Mouse (Mus musculus) limb, embryonic 15.5 days (tissue): Measurements from ENCODE around the gene Pif1. TPM values are rescaled to one million over a fixed set of nuclear protein-coding genes. Genes with fewer than 3 reads are reported as not detected.

Source experiments
- ATAC-seq: fragments of 200-750 bp; cut with Nextera tagmentation; 2 replicates; pipeline ENCODE4 v1.8.0; 2017; ENCODE audit warnings: low read depth, moderate TSS enrichment; ENCODE audit not compliant: insufficient number of reproducible peaks, low FRiP score, low TSS enrichment
- H3K27ac ChIP-seq: fragments of 300-500 bp; sonication (generic); 2 replicates; pipeline ENCODE4 v1.5.1; 2015; ENCODE audit warnings: moderate library complexity, mild to moderate bottlenecking, inconsistent platforms
- H3K27me3 ChIP-seq: fragments of 300-500 bp; sonication (generic); 2 replicates; pipeline ENCODE4 v1.6.1; 2015; ENCODE audit warnings: inconsistent platforms
- H3K36me3 ChIP-seq: fragments of 300-500 bp; sonication (generic); 2 replicates; pipeline ENCODE4 v1.6.1; 2015; ENCODE audit warnings: inconsistent platforms
- H3K4me1 ChIP-seq: fragments of 300-500 bp; sonication (generic); 2 replicates; pipeline ENCODE4 v1.6.1; 2015; ENCODE audit warnings: inconsistent platforms
- H3K4me2 ChIP-seq: fragments of 300-500 bp; sonication (generic); 2 replicates; pipeline ENCODE4 v1.6.1; 2015; ENCODE audit warnings: mild to moderate bottlenecking, inconsistent platforms
- H3K4me3 ChIP-seq: fragments of 300-500 bp; sonication (generic); 2 replicates; pipeline ENCODE4 v1.5.1; 2015; ENCODE audit warnings: mild to moderate bottlenecking, inconsistent platforms
- H3K9ac ChIP-seq: fragments of 300-500 bp; sonication (generic); 2 replicates; pipeline ENCODE4 v1.6.1; 2015; ENCODE audit warnings: inconsistent platforms
- H3K9me3 ChIP-seq: fragments of 300-500 bp; sonication (generic); 2 replicates; pipeline ENCODE4 v1.6.1; 2016; ENCODE audit warnings: inconsistent platforms
- WGBS: fragments of 180-500 bp; shearing (Covaris S2); methylation state at CpG from one replicate; pipeline ENCODE4 v1.1.7; 2015; 5-methylcytosine and 5-hydroxymethylcytosine counted together
- polyA plus RNA-seq: library from polyadenylated mRNA; unstranded; fragments of >200 nt; fragmentation: Nextera tagmentation; extraction: Ambion mirVana; gene quantifications from 2 replicates; pipeline ENCODE4 v1.2.1, GENCODE M21; 2015

The Pif1 gene
- polyA plus RNA-seq, 1 experiment from 2014 or later: 8.9 TPM

DNA sequence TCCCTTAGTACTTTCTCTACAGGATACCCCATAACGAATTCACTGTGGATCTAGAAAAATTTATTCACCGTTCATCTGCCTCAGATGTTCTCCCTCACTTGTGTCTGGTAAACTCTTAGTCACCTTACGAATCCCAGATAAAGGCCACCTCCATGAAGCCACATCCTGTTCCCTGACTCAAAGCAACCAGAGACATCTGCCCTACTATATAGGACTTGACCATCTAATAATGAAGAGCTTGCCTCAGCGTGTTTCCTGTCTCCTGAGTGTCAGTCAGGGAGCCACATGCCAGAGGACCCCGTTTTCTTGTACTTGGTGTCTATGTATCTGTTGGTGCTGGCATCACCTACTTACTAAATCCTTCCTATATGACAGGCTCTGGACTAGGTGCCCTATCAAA lies 37.3 kb upstream of the Pif1 start:
- Histone ChIP-seq H3K4me2 (no peak overlapping the region), H3K27me3 (no peaks in the 10 kb centered on the region), H3K9ac (no peak overlapping the region), H3K4me3 (no peak overlapping the region), H3K9me3 (no peaks in the 10 kb centered on the region), H3K27ac (peak overlapping the region; percentile 44), H3K36me3 (peaks cover 6% of the 10 kb centered on the region), H3K4me1 (peaks cover 52% of the 10 kb centered on the region)
- WGBS: 76% methylated on average over 5 of the region's 5 CpGs
- no peak for ATAC-seq

DNA sequence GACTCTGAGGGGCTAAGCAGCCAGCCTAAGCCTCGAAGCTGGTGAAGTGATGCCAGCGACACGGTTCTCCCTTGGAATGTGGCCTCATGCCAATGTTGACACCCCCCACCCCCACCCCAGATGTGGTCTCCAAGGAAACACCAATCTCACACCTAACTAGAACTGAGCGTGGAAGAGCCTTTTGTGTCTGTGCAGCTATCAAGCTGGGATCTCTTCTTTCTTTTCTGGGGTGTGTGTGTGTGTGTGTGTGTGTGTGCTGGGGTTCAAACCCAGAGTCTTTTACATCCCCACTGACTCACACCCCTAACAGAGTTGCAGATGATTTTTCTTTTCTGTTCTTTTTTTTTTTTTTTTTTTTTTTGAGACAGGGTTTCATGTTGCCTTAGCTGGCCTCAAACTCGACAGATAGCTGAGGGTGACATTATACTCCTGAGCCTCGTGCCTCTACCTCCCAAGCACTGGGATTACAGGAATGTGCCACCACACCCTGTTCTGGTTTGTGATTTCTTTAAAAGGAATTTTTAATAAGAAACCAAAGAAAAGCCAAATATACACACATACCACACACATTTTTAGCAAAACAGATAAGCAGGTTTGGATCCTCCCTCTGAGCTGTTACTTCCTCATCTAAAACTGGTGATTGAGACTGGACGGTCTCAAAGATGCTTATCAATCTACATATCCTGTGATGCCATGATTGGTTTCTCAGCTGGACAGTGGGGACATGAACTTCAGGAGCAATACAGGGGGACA lies 36.7 kb upstream of the Pif1 start:
- Histone ChIP-seq H3K4me2 (no peak overlapping the region), H3K9me3 (no peaks in the 10 kb centered on the region), H3K4me3 (no peak overlapping the region), H3K27ac (peak overlapping the region; percentile 92), H3K36me3 (peaks cover 9% of the 10 kb centered on the region), H3K27me3 (no peaks in the 10 kb centered on the region), H3K4me1 (peaks cover 56% of the 10 kb centered on the region), H3K9ac (no peak overlapping the region)
- ATAC-seq: no peak
- 19% methylated on average over 7 of the region's 7 CpGs for WGBS

DNA sequence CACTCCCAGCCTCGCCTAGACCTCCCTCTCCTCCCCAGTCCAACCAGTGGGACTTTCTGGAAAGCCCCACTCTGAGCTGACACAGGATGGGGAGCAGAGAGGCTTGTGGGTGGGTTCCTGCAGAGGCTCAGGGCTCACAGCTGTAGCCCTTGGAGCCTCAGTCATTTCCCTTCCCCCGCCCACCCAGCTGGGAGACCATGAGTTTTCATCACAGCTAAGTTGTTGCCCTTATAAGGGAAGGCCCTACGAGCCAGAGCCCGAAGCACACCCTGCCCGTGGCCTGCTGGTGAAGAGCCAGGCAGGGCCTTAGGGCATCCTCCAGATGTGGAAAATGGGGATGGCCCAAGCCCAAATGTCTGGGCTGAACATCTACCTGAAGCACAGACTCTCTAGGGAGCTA lies 35.9 kb upstream of the Pif1 start:
- Histone ChIP-seq H3K4me1 (peaks cover 54% of the 10 kb centered on the region), H3K4me2 (no peak overlapping the region), H3K36me3 (peaks cover 16% of the 10 kb centered on the region), H3K9me3 (no peaks in the 10 kb centered on the region), H3K27me3 (no peaks in the 10 kb centered on the region), H3K9ac (no peak overlapping the region), H3K27ac (peak overlapping the region; percentile 92), H3K4me3 (no peak overlapping the region)
- 8% methylated on average over 5 of the region's 5 CpGs for WGBS
- ATAC-seq: peak; percentile 83

DNA sequence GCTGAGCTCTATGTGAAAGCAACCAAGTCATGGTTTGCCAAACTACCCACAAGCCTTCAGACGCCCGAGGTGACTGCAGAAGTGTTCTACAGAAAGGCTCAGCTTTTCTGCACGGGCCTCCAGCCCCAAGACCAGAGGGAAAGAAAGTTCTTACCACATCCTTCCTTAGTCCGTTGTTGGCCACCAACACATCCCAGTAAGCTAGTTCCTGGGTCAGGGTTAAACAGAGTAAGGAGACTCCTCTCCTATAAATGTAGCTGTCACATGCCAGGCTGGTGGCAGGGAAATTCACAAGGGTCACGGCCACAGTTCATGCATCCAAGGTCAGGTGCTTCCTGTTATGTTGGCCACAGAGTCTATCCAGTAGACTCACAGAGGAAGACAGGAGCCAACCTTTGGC lies 34.8 kb upstream of the Pif1 start:
- Histone ChIP-seq H3K9me3 (no peaks in the 10 kb centered on the region), H3K4me3 (no peak overlapping the region), H3K27me3 (no peaks in the 10 kb centered on the region), H3K4me2 (no peak overlapping the region), H3K36me3 (peaks cover 27% of the 10 kb centered on the region), H3K27ac (peak overlapping the region; percentile 92; the same call in 1 of the 2 replicates), H3K9ac (no peak overlapping the region), H3K4me1 (peaks cover 47% of the 10 kb centered on the region)
- no peak for ATAC-seq
- WGBS: 88% methylated on average over 5 of the region's 5 CpGs

DNA sequence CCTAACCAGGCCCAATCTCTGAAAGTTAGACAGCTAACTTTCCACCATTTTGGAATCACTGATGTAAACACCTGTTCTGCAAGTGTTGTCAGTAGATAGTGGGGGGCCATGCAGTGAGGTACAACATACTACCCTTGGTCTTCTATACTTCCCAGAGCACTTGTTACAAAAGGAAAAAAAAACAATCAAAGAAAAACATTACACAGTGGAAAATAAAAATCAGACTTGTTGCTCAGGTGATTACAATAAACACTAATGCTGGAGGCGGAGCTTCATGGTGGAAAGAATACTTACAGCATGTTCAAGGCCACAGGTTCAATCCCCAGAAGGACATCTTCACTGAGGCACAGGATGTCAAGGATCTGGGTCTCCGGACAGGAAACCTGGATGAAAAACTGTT lies 34.2 kb upstream of the Pif1 start:
- peaks cover 29% of the 10 kb centered on the region for H3K36me3 ChIP-seq
- H3K9ac ChIP-seq: no peak overlapping the region
- H3K9me3 ChIP-seq: no peaks in the 10 kb centered on the region
- H3K27ac ChIP-seq: no peak overlapping the region
- no peak overlapping the region for H3K4me3 ChIP-seq
- ATAC-seq: no peak
- H3K27me3 ChIP-seq: no peaks in the 10 kb centered on the region
- H3K4me1 ChIP-seq: peaks cover 45% of the 10 kb centered on the region
- no peak overlapping the region for H3K4me2 ChIP-seq
- WGBS: 91% methylated on average over 2 of the region's 2 CpGs

DNA sequence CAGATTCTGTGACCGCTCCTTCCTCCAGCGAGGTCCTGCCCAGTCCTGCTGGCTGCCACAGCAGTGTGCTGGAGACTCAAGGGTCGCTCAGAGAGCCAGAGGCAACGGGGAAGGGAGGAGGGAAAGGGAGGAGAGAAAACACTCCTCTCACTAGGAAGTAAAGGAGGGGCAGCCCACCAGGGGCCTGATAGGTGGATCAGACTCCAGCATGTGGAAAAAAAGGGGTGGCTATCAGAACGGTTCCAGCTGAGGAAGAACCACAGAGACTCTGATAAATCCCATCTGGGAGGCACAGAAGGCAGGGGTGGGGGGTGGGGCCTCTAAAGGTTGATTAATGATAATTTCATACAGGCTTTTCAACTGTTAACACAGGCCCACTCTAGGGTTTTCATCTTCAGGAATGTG lies 32.0 kb upstream of the Pif1 start:
- Histone ChIP-seq H3K27me3 (no peaks in the 10 kb centered on the region), H3K4me3 (no peak overlapping the region), H3K4me1 (peaks cover 33% of the 10 kb centered on the region), H3K9me3 (no peaks in the 10 kb centered on the region), H3K9ac (no peak overlapping the region), H3K27ac (peak overlapping the region; percentile 54), H3K4me2 (no peak overlapping the region), H3K36me3 (peaks cover 47% of the 10 kb centered on the region)
- WGBS: 11% methylated on average over 5 of the region's 5 CpGs
- ATAC-seq: no peak

DNA sequence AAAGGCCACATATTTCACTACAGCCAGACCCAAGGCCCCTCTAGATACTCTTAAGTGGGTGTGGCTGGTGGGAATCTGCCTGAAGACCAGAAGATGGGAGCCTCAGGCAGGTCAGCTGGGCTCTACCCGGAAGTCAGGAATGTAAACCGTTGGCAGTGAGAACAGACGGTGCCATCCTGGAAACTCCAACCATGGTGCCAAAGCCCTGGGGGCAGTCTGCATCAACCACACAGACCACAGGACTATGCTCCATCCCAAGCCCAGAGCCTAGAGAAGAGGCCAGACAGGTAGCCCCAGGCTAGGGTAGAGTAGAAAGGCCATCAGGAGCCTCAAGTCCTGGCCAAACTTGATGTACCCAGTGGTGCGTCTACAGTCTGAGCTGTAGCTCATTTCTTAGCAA lies 31.3 kb upstream of the Pif1 start:
- H3K4me3 ChIP-seq: no peak overlapping the region
- no peak for ATAC-seq
- no peak overlapping the region for H3K9ac ChIP-seq
- peaks cover 26% of the 10 kb centered on the region for H3K4me1 ChIP-seq
- no peaks in the 10 kb centered on the region for H3K9me3 ChIP-seq
- H3K4me2 ChIP-seq: no peak overlapping the region
- H3K27ac ChIP-seq: peak overlapping the region; percentile 38; the same call in 1 of the 2 replicates
- 70% methylated on average over 4 of the region's 4 CpGs for WGBS
- no peaks in the 10 kb centered on the region for H3K27me3 ChIP-seq
- peaks cover 51% of the 10 kb centered on the region for H3K36me3 ChIP-seq

DNA sequence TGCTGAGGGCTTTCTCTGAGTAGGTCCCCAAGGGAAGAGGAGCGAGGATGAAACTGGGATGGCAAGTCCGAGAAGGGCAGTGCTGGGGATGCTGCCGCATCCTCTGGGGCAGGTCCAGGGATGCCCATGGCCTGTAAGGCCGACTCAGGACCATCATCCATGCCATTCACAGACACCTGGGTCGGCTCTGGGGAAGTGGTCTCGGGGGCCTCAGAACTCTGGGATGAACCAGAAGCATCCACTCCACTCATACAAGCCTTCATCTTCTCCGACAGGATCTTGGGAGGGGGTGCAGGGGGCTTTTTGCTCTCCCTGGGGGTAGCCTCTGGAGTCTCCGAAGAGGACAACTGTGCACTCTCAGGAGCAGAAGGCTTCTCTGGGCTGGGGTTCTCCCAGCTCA lies 30.6 kb upstream of the Pif1 start:
- no peak overlapping the region for H3K4me3 ChIP-seq
- peaks cover 51% of the 10 kb centered on the region for H3K36me3 ChIP-seq
- no peaks in the 10 kb centered on the region for H3K9me3 ChIP-seq
- no peak overlapping the region for H3K27ac ChIP-seq
- no peak overlapping the region for H3K4me2 ChIP-seq
- no peak for ATAC-seq
- H3K9ac ChIP-seq: no peak overlapping the region
- H3K4me1 ChIP-seq: peaks cover 21% of the 10 kb centered on the region
- no peaks in the 10 kb centered on the region for H3K27me3 ChIP-seq
- 95% methylated on average over 8 of the region's 8 CpGs for WGBS

DNA sequence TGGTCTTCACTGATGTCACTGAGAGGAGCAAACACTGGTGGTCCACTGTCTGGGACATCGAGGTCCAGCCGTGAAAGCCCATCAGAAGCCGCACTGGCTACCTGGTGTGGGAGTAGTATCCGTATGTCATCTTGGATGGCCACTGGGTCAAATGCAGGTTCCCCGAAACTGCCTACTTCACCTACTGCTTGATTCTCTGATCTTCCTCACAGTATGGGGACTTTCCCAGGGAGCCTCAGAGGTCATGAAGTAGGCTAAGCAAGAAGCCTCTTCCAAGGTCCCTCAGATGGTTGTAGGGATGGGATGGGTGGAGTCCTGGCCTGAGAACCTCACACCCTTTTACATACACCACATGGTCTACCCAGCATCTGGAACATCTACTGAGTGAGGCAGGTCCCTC lies 30.0 kb upstream of the Pif1 start:
- Histone ChIP-seq H3K4me2 (no peak overlapping the region), H3K27me3 (no peaks in the 10 kb centered on the region), H3K4me1 (peaks cover 25% of the 10 kb centered on the region), H3K27ac (no peak overlapping the region), H3K9ac (no peak overlapping the region), H3K9me3 (no peaks in the 10 kb centered on the region), H3K4me3 (no peak overlapping the region), H3K36me3 (peaks cover 56% of the 10 kb centered on the region)
- 96% methylated on average over 5 of the region's 5 CpGs for WGBS
- ATAC-seq: no peak

DNA sequence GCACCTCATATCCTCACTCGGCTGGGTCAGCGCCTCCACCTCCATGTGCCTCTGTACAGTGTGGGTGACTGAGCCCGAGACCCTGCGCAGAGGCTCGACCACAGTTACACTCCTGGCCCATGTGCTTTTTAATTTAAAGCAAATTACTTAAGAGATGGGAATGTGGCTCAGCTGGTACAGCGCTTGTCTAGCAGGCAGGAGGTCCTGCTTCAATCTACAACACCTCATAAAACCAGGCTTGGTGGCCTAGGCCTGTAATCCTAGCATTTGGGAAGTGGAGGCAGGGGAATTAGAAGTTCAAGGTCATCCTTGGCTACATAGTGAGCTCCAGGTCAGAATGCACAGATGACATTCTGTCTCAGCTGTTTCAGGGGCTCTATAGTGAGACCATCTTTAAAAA lies 28.2 kb upstream of the Pif1 start:
- H3K4me2 ChIP-seq: no peak overlapping the region
- no peak for ATAC-seq
- H3K4me3 ChIP-seq: no peak overlapping the region
- no peak overlapping the region for H3K9ac ChIP-seq
- H3K9me3 ChIP-seq: no peaks in the 10 kb centered on the region
- WGBS: 49% methylated on average over 6 of the region's 6 CpGs
- no peaks in the 10 kb centered on the region for H3K27me3 ChIP-seq
- H3K4me1 ChIP-seq: peaks cover 28% of the 10 kb centered on the region
- peaks cover 69% of the 10 kb centered on the region for H3K36me3 ChIP-seq
- H3K27ac ChIP-seq: no peak overlapping the region

DNA sequence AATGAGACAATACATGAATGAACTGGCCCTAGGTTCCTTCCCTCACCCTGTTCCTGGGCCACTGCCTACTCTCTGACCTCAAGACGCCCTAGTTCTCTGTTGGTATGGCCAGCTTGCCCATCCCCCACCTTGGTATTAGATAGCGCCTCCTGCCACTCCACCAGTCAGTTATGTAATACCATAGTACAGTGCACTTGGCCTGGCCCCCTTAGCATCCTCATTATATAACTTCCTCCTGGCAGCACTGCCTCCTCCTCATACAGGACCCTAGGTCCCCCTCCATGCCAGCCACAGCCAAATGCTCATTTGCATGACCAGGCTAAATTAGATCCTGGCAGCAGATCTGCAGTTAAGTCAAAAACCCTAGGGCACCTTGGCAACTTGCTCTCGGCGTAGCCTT lies 25.9 kb upstream of the Pif1 start:
- Histone ChIP-seq H3K4me3 (no peak overlapping the region), H3K27me3 (no peaks in the 10 kb centered on the region), H3K9me3 (no peaks in the 10 kb centered on the region), H3K4me1 (peaks cover 11% of the 10 kb centered on the region; the same call in 1 of the 2 replicates), H3K9ac (no peak overlapping the region), H3K27ac (no peak overlapping the region), H3K4me2 (no peak overlapping the region), H3K36me3 (peaks cover 65% of the 10 kb centered on the region)
- 83% methylated on average over 4 of the region's 4 CpGs for WGBS
- ATAC-seq: no peak

DNA sequence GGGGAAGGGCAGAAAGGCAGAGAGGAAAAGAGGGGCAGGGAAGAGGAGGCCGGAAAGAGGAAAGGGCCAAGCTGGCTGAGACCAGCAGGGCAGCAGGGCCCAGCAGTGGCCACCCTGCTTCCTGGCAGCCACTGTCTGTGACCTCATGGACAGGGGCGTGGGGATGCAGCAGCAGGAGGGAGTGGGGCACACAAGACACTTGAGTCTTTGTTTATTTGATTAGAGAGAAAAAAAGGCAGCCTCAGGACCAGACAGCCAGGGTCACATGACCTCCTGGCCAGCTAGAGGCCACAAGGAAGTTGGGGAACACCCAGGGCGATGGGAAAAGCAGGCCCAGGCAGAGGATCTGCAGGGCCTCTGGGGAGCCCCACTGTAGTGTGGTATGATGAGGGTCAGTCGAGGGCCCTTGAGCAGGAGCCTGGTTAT lies 24.9 kb upstream of the Pif1 start:
- H3K27ac ChIP-seq: no peak overlapping the region
- H3K4me3 ChIP-seq: no peak overlapping the region
- peaks cover 64% of the 10 kb centered on the region for H3K36me3 ChIP-seq
- H3K9me3 ChIP-seq: no peaks in the 10 kb centered on the region
- H3K4me1 ChIP-seq: peaks cover 11% of the 10 kb centered on the region; the same call in 1 of the 2 replicates
- H3K27me3 ChIP-seq: no peaks in the 10 kb centered on the region
- no peak for ATAC-seq
- WGBS: 52% methylated on average over 4 of the region's 4 CpGs
- no peak overlapping the region for H3K4me2 ChIP-seq
- no peak overlapping the region for H3K9ac ChIP-seq

DNA sequence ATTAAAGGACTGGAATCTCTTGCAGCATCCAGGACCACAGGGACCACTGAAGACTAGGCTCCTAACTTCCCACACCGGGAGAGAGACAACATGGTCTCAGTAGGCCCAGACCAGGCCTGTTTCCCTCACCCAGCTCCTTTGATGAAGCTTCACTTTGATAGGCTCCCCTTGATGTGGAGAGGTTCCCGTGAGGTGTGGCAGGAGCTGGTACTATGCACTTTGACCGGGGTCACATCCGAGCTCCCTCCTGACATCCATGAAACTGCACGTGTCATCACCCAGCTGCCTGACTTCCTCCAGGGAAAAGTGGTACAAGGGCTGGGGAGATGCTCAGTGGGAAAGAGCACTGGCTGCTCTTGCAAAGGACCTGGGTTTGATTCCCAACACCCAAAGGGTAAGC lies 23.9 kb upstream of the Pif1 start:
- Histone ChIP-seq H3K36me3 (peaks cover 65% of the 10 kb centered on the region), H3K27ac (no peak overlapping the region), H3K27me3 (no peaks in the 10 kb centered on the region), H3K4me2 (no peak overlapping the region), H3K9me3 (no peaks in the 10 kb centered on the region), H3K4me3 (no peak overlapping the region), H3K4me1 (peaks cover 11% of the 10 kb centered on the region; the same call in 1 of the 2 replicates), H3K9ac (no peak overlapping the region)
- WGBS: 88% methylated on average over 5 of the region's 5 CpGs
- ATAC-seq: no peak
